ENCODE assay signal across 10 mouse cellular contexts in the genomic region with DNA sequence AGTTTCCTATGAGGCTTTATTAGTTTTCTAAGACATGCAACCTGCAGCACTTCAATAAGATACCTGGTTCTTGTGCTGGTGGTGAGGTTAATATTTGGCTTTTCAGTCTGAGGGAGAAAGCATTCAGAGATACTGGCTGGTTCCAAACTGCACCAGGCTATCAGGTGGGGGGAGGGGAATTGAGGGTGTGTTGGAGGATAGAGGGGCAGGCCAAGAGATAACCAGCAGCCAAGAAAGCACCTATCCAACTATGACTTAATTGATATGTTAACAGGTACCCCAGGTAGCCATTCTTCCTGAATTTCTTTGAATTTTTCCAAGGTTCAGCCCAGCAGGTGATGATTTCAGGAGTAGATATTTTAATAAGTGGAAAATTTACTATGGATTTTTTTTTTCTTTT. TPM values are rescaled to one million over a fixed set of nuclear protein-coding genes. Genes with fewer than 3 reads are reported as not detected.
"Had no signal": no experiment of that assay in that cellular context is flagged by ENCODE, and none has a peak within 500 bp of the region (broad histone marks: within the 10 kb centered on the region; RNA-seq: fewer than 3 reads in every experiment).

No protein-coding gene starts in this region.

RNA-seq across cellular contexts. Expression of gene Zfp981, which starts 10.0 kb away (rescaled TPM):
- total RNA-seq: hematopoietic stem cell, adult 5-6 weeks; left cerebral cortex, adult 2 months had no signal
- polyA plus RNA-seq: heart, embryonic 13.5 days; heart, postnatal 0 days; intestine, embryonic 15.5 days; intestine, embryonic 16.5 days; intestine, postnatal 0 days; kidney, adult 2 months; kidney, embryonic 14.5 days; large intestine, adult 2 months had no signal
